Mouse (Mus musculus): ENCODE data around the gene Lima1.

GRCm38 (mm10) chr15:99796066-99796465 is 79.2 kb downstream of the Lima1 start:
- TF ChIP-seq CTCF (IDR thresholded peaks at IDR 0.05; ENCODE audit: low read depth) (peak; percentile 52), EP300 (IDR thresholded peaks at IDR 0.05; ENCODE audit: low read depth) (no peak)
